Mouse (Mus musculus): ENCODE measurements around the gene Inip.

Gene Inip

DNA sequence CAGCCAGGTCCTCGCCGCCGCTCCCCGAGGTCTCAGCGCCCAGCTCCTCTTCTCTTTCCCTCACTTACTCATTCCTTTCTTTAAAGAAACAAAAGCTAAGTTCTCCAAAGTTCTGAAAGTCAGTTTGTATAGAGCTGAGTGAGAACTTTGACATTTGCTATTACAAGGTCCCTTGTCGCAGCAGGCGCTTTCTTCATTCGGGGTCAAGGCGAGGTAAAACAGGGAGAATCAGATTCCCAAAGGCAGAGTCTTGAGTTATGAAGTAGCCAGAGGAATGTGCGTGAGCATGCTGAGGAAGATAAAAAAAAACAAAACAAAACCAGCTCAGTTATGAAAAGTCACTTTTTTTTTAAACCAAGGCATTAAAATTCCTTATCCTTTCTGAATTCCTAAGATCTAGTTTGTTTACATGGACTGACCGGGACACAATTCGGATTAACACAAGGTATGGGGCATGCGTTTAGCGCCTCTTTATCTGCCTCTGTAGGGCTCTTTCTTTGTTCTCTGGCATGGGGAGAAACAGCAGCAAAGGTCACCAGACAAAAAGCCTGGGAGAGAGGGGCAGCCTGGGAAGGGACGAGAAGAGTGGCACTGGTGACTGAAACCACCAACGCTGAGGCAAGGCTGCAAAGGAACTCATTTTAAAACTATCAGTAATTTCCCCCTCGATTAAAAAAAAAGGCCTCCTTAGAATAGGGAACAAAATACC, 29.1 kb downstream of the Inip start:
- no peak for DNase-seq (ENCODE audit: low spot score in 2 of 2)

DNA sequence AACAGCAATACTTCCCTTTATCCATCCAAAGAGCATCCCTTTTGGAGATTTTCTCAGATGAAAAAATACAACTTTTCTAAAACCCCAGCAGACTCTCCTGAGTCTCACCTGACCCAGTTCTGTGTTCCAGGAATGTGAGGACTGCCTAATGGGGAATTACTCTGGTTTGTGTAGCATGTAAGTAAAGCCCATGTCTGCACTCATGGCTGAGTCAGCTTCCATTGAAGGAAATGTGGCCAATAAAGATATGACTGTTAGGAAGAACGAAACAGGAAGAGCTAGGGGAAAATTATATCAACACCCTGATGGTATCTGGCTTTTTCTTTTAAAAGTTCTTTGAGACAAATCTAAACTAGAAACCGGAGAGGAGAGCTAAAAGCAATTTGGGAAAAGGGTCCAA, 33.7 kb downstream of the Inip start:
- no peak for DNase-seq (ENCODE audit: low spot score in 2 of 2)

DNA sequence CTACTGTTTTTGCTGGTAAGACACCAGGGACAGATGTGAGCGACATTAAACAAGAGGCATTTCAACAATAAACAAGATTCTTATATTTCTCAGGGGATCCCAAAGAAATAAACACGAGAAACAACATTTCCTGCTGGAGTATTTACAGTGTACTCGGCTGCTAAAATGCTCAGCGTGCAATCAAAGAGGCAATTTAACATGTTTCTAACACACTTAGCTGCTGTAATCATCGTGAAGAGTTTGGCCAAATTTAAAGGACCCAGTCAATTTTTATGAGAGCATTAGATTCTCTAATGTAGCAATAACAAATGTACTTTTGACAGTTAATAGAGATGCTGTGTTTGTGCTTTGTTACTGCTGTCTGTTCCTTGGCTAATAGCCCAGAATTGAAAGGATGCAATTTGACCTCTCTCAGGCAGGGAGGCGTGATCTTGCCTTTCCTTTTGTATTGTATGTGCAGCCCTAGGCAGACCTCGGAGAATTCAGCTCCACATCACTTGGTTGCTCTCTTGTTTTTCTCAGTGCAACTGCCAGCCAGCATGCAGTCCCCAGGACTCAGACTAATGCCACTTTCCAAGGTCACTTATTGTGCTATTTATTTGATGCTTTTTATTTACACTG, 35.9 kb downstream of the Inip start:
- no peak for DNase-seq (ENCODE audit: low spot score in 2 of 2)

DNA sequence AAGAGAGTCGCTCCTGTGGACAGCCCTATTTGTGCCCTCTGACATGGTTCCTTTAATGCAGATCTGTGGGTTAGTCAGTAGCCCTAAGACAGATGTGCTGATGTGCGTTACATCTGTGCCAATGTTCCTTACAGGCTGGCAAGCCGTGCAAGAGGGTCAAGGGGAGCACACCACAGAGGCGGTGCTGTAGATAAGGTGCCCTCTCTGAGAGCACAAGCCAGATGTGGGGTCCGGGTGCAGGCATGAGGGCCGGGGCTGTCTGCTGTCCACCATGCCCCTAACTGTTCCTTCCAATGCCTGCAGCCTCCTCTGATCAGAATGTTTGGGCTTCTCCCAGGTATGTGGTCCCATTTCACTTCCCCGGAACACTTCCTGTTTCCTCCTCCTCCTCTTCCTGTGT, 36.4 kb downstream of the Inip start:
- no peak for DNase-seq (ENCODE audit: low spot score in 2 of 2)

DNA sequence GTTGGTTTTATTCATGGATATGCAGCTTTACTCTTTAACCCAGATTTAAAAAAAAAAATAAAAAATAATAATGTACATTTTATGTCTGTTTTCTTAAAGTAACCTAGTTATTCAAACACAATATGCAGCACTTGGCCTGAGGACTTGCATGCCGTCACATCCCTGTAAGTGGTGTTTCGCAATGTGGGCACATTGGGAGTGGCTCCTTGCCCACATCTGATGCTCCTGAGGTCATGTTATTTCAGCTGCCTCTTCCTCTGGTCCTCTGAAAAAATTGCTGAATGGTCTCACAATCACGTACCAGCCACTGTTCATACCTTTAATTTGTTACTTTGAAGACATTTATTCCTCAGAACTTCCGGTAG, 40.0 kb downstream of the Inip start:
- no peak for DNase-seq (ENCODE audit: low spot score in 2 of 2)

DNA sequence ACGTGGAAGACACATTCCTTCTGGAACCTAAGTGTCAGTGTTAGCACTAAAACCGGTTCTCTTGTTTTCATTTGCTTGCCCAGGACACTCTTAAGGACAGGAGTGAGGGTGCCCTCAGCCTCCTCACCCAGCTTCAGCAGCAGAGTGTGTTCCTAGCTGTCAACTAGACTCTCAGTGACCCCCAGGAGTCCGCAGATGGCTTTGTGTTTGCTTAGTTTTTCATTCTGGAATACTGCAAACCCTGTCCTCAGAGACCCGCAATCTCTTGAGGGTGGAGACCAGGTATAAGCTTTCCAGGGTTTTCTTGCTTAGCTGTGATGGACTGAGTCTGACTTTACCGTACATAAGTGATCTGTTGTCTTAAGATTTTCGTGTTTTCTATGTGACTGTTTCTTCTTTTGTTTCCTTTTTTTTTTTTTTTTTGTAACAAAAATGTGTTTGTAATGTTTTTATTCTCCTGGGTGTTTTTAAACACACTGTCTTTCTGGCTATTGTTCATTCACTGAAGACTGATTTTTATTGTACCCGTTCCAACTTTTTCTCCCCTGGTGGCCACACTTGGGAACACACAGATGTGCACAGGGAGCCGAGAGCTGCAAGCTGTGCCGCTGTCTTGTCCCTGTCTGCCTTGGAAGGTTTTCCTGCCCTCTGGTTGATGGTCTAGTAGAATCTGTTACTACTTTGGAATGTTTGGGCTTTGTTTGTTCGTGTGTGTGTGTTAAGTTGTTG, 40.6 kb downstream of the Inip start:
- no peak for DNase-seq (ENCODE audit: low spot score in 2 of 2)

DNA sequence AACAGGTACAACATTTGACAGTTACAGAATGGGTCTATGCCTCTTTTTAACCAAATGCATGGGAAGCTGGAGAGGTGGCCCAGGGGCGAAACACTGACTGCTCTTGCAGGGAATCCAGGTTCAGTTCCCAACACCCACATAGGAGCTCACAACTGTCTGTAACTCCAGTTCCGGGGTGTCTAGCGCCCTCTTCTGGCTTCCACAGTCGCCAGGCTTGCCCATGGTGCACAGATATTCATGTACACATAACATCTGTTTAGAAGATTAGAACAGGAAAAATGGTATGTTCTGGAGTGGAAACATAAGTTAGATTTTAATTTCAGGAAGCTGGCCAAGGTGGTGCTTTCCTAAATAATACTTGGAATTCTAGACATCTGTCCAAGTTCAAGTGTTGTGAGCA, 41.4 kb downstream of the Inip start:
- DNase-seq (ENCODE audit: low spot score in 2 of 2): no peak

DNA sequence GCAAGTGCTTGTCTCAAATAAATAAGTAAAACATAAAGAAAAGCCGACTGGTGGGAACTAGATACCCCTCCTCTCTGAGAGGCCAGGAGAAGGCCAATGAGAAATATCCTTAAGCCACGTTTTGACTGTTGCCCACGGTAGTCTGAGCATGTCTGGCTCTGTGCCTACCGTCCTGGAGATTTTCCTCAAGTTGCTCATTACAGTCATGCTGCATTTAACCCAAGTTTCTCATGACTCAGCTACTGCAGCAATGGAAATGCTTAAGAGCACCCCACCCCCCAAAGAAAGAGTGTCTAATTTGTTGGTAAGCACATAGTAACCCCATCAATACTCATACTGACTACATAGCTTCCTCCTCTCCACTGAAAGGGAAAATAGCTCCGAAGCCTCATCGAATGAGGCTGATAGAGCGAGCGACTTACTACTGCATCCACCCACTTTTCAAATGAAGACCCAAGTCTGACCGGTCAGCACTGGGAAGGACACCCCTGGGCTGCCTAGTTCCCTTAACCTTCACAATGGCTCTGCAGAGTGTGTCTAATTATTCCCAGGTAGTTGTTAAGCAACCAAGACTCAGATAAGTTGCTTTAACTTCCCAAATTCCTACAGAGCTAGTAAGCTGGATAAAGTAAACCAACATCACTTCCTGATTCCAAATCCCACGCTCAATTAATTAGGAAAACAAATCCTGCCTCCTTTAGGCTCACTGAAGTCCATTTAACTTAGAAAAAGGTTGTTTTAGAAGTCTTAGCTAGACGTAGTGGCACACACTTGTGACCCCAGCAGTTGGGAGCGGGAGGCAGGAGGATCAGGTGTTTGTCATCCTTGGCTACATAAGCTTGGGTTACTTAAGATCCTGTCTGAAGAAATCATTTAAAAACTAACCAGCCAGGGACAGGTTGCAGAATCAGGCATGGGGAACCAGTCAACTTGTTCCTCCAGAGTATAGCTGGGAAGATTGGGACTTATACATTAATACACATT, 43.6 kb downstream of the Inip start:
- no peak for DNase-seq (ENCODE audit: low spot score in 2 of 2)

DNA sequence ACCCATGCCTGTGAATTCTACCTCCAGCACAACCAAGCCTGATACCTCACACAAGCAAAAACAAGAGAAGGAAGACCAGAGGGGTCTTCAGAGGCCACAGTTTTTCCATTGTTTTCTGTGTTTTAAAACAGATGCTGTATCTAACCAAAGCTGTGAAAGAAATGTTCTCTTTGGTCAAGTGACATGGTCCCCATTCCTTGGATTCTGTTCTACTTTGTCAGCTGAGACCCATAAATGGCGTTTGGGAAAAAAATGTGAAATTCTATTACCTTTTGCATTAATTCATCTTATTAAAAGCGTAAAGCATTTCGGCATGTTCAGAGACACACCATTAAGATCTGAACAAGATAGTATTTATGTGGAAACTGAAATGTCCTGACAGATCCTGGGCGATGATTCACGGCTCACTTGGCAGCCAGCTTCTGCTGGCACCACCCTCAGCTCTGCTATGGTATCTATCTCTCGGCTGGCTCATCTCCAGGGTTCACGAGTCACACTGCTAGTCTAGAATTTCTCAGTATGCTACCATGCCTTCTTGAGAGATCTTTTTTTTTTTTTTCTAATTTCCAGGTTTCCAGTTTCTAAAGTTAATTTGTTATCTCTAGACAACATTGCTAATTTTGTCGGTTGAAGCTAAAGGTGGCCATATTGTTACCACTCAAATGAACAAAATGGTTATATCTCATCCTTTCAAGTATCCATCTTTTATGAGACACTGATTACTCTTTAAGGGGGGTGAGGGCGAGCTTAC, 44.9 kb downstream of the Inip start:
- peak; percentile 72 to 77 for DNase-seq (ENCODE audit: low spot score in 2 of 2)

DNA sequence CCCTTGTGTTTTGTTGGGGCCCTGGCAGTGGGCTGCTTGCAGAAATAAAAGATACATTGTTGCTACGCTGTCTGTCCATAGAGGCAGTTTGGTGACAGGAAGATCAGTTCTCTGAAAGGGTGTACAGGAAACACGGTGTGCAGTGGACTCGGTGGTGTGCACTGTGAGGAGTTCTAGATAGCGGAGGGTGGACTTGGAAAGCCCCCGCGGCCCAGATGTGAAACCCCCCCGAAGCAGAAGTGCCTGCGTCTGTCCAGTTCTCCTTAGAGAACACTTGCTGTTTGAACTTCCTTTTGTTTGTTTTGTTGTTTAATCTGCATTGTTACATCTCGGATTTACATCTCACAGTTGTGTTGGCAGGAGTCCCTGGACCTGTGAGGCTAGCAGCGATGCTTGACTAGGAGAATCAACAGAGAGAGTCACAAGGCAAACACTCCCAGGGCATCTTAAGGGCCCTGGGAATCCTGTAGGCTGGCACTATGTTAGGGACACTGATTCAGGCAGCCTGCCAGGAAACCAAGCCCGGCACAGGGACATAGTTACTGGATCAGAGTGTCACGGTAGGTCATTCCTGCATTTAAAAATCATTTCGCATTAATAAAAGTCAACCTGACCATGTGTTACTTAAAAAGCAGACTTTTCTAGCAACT, 47.8 kb downstream of the Inip start:
- DNase-seq (ENCODE audit: low spot score in 2 of 2): no peak

DNA sequence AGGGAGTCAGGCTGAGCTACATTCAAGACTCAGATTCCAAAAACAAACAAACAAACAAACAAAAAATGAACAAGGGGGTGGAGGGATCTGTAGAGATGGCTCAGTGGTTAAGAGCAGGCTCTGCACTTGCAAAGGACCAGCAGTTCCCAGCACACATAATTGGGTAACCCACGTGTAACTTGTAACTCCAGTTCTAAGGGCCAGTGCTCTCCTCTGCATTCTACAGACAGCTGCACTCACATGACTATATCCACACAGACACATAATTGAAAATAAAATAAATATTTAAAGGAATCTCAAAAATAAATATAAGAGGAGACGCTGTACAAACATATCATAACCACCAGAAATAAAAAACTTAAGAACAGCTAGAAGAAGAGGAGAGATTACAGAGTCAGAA, 61.5 kb downstream of the Inip start:
- no peak for DNase-seq (ENCODE audit: low spot score in 2 of 2)

DNA sequence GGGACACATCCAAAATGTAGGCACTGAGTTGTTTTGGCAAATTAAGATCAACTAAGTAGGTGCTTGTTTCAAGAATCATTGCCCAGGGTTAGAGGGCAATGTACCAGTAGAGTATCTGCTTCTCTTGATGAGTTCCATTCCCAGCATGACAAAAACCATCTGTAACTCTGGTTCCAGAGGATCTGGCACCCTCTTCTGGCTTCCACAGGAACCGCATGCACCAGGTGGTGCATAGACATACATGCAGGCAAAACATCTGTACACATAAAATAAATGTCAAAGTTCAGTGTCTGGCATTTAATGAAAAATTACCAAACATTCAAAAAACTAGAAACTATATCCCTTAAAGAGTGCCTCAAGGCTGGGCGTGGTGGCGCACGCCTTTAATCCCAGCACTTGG, 62.1 kb downstream of the Inip start:
- DNase-seq (ENCODE audit: low spot score in 2 of 2): no peak

DNA sequence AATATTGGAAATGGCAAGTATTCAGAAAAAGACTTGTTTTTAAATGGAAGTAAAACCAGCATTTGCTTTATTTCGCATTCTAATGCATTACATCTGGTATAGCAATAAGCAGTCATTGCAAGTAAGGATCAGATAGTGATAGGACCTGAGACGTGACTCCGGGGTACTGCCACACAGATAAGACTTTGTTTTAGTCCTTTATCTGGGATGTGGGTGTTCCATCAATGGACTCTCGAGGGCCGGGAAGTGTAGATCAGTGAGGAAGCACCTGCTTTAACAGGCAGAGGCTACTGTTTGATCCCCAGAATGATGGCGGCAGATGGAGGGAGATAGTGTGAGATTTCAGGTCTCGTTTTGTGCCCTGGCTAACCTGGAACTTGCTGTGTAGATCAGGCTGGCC, 69.8 kb downstream of the Inip start:
- DNase-seq (ENCODE audit: low spot score in 2 of 2): no peak

DNA sequence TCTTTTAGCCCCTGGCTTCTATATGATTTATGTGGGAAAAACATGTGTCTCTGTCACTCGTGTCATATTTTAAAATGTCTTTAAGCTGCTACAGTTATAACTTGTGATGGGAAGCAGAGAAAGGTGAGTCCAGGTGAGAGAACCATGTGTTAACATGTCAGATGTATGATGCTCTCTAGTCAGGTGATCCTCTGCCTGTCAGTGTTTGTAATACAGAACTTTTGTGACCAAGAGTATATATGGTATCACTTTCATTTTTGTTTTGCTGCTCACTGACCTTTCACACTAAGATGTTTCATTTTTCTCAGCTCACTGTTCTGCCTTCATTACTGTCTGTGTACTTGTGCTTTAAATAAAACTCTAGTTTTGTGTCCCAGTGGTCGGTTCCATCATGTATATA, 72.5 kb downstream of the Inip start:
- DNase-seq (ENCODE audit: low spot score in 2 of 2): no peak

DNA sequence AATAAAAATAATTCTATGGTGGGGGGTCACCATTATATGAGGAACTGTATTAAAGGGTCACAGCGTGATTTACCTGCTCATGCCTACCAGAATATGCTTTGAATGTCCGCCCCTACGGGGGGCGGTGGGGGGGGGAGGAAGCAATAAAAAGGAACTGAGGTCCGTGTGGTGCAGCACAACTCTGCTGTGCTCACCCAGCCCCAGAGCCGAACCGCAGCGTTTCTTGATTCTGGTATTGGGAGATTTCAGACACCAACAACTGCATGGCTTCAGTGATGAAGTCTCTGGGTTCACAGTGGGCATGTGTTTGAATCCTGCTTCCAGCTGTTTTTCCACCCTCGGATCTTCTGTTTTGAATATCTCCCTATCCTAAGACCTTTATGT, 73.5 kb downstream of the Inip start:
- DNase-seq (ENCODE audit: low spot score in 2 of 2): no peak

DNA sequence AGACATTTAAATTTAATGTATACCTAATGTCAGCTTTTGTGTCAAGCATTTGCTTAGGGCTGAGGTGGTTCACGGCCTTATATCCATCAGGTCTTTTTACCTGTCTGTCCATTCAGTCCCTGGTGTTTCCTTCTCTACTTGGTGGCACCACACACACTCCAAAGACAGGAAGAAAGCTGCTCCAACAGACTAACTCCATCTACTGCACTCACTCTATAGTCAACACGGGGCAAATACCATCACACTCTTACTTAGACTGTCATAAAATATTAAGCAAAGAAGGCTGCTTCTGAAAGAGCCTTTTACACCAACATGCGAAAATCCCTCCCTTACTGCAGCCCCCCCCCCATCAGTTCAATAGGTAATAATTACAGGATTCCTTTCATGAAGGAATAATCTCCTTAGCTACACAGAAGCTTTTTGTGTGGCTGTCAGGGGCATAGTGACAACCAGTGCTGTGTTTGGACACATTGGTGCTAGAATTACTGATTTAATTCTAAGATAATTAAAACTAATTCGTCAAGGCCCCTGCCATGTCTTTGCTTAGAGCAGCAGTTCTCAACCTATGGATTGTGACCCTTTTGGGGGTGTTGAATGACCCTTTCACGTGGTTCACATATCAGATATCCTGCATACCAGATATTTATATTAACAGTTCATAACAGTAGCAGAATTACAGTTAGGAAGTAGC, 74.1 kb downstream of the Inip start:
- no peak for DNase-seq (ENCODE audit: low spot score in 2 of 2)

DNA sequence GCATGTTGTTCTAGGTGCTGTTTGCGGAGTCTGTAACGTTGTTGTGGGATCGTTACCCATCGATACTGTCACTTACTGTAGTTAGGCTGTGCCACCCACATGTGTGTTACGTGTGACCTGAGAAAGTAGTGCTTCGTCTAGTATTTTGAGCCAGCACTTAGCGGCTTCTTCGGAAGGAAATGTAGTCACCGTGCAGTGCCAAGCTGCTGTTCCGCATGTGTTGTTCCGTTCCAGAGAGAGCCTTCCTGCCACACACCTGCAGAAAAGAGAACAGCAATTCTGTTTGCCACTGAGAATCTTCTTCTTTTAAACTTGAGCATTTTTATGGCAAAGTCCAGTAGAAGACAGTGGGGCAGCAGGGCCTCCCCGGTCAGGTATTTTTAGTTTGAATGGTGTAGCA, 74.9 kb downstream of the Inip start:
- DNase-seq (ENCODE audit: low spot score in 2 of 2): no peak

DNA sequence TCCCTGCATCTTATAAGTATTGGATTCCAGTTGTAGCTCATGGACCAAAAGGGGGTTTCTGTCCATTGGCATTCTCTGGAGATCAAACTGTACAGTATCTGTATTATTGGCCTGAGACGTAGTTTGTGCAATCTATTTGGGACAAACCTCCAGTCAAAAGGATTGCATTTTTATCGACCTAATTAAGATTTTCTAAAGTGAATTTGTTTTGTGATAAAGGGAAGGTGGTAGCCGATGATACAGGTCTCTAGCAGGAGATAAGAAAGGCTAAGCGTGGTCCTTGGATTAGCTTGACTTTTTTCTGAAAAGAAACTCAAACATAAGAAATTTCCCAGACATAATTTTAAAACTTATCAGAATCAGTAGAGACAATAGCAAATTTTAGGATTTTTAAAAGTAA, 75.8 kb downstream of the Inip start:
- no peak for DNase-seq (ENCODE audit: low spot score in 2 of 2)

DNA sequence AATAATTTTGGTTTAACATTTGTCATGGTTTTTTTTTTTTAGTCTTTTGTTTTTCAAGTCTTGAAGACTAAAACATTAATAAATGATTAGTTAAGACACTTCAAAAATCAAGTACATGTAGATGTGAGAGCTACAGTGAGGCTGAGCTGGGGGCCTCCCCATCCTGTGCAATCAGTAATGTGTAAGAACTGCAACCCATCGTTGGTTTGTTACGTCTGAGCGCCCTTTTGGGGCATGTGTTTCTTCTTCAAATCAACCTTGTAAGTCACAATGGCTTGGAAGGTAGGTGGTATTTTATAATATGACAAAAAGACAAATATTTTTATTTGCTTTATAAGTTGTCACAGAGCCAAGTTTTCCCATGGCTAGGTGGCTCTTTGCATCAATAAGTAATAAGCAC, 79.6 kb downstream of the Inip start:
- no peak for DNase-seq (ENCODE audit: low spot score in 2 of 2)
